Mouse (Mus musculus) kidney, adult 2 months (tissue): ENCODE data around the gene Acsf3.

ENCODE experiments used
- CTCF ChIP-seq: fragments of 200-500 bp; conservative IDR thresholded peaks from 2 replicates; pipeline ENCODE4 v1.5.1; 2011; ENCODE audit warnings: low read depth, mild to moderate bottlenecking, control low read depth, low read length, moderate library complexity, mixed read lengths; ENCODE audit not compliant: insufficient read depth, insufficient read length
- POLR2A ChIP-seq: fragments of 200-500 bp; IDR thresholded peaks from one replicate; pipeline ENCODE4 v1.6.1; 2011; ENCODE audit warnings: low read depth, low read length, control low read depth

DNA sequence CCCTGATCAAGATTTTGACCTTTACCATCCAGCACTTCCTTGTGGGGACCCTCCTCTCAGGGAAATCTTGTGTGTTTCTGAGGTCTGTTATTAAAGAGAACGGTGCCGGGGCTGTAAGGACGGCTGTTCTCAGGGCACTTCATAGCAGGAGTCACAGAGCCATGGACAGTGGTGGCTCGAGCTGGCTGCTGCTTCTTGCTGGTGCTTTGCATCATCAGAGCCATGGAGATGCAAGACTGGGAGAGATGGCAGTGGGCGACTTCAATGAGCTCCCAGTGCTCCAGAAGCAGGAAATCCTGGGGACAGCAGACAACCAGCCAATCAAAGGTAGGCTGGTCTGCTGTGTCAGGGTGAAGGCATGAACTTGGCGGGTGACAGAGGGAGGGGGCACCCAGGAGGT lies 14.2 kb upstream of the Acsf3 start:
- TF ChIP-seq CTCF (no peak), POLR2A (no peak)
